Comparison of ENCODE assay signal across 14 mouse cellular contexts in genomic region chr5:146883486-146884272, GRCm38 (mm10). TPM values are rescaled to one million over a fixed set of nuclear protein-coding genes. Genes with fewer than 3 reads are reported as not detected.
DNase-seq lines count a peak whose midpoint lies in the region.
"Had no signal": no experiment of that assay in that cellular context is flagged by ENCODE, and none has a peak within 500 bp of the region (broad histone marks: within the 10 kb centered on the region; RNA-seq: fewer than 3 reads in every experiment).

No protein-coding gene starts in this region.

- peak; percentile 41 for DNase-seq in 3134 (ENCODE audit: extremely low read depth, insufficient read length, low spot score)
- peak; percentile 92 for DNase-seq in 3T3-L1 (ENCODE audit: low read depth, low spot score)
- peak; percentile 64 for DNase-seq in ZHBTc4 (ENCODE audit: low read depth, low spot score)
- peak; percentile 76 for DNase-seq in brain, adult 2 months (ENCODE audit: low read depth, low spot score)
- no peak for DNase-seq in cerebellum, postnatal 4 days (ENCODE audit: low spot score in 2 of 2)
- DNase-seq in gastrocnemius, postnatal 4 days (ENCODE audit: low spot score in 2 of 2): no peak
- no peak for DNase-seq in gastrocnemius, postnatal 10 days
- DNase-seq: cerebellum, adult 11-12 months; cerebellum, postnatal 10 days; heart, postnatal 4 days; kidney, adult 18-20 months; kidney, postnatal 10 days; right cerebral cortex, postnatal 4 days had no signal

RNA-seq across cellular contexts. Expression of gene Rasl11a, which starts 38.8 kb away (rescaled TPM):
- total RNA-seq in gastrocnemius, postnatal 4 days (2021): 1 to 10 TPM; 4.3 to 5.0 TPM
- 1 to 10 TPM; 3.9 to 5.1 TPM for total RNA-seq in gastrocnemius, postnatal 10 days (2021)
- total RNA-seq: liver, adult 2 months had no signal

RNA-seq across cellular contexts. Expression of gene Rpl21, which starts 51.0 kb away (rescaled TPM):
- 100 to 1,000 TPM; 307 to 331 TPM for total RNA-seq in gastrocnemius, postnatal 4 days (2021)
- 100 to 1,000 TPM; 258 to 266 TPM for total RNA-seq in gastrocnemius, postnatal 10 days (2021)

Comparison
In these comparisons a context has a peak if more than half of its experiments do, and no peak if none do; other contexts are left out.
1. DNase-seq: peak in 3134 (single experiment), 3T3-L1 (single experiment), ZHBTc4 (single experiment) and brain, adult 2 months (single experiment); none in cerebellum, postnatal 4 days (0 of 2), gastrocnemius, postnatal 4 days (0 of 2) and gastrocnemius, postnatal 10 days (single experiment).